Mouse (Mus musculus) liver, adult (tissue): ENCODE data around the gene Ranbp9.

ENCODE experiments used
- GATA4 ChIP-seq: IDR thresholded peaks from 2 replicates; pipeline ENCODE4 v1.6.1; 2014; ENCODE audit warnings: mild to moderate bottlenecking, low read length; ENCODE audit not compliant: insufficient replicate concordance

Ranbp9 gene

DNA sequence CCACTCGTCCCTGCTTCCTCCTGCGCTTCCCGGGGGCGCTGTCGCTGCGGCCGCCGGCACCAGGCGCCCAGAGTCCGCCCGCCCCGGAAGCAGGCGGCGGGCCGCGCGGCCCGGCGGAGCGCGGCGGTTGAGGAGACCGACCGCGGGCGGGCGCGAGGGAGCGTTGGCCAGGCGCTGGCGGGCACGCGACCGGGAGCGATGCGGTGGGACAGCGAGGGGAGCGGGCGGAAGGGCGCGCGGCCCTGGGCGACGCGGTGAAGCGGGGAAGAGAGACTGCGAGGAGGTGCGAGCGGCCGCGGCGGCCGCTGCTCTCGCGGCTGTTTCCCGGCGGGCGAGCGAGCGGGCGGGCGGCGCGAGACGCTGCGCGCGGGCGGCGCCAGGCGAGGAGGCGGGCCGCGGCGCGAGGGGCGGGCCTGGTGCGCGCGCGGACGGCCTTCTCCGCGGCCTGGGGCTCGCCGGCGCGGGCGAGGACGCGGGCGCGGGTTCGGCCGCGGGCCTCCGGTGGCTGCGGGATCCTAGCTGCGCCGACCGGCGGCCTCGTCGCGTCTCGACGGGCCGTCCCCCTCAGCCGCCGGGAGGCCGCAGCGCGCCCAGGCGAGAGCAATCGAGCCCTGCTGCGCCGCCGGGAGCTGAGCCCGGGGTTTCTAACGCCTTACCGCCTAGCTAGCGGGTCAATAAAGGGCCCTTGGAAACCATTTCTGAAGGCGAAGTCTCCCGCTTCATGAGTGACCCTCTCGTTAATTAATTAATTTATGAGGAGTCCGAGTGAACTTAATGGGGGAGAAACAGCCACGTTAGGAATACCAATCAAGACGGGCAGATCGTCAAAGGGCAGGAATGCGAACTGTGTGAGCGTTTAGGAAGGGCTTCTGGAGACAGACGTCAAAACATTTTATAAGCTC is at the start of gene Ranbp9:
Gene Ranbp9, minus strand, starts transcription at position 326 of the 902 bp plus-strand sequence.
- no peak for TF ChIP-seq GATA4

- peak; percentile 78; the same call in 1 of the 2 replicates for TF ChIP-seq GATA4
Observed at GRCm38 (mm10) chr13:43530129-43530831, 49.2 kb upstream of the Ranbp9 start.

DNA sequence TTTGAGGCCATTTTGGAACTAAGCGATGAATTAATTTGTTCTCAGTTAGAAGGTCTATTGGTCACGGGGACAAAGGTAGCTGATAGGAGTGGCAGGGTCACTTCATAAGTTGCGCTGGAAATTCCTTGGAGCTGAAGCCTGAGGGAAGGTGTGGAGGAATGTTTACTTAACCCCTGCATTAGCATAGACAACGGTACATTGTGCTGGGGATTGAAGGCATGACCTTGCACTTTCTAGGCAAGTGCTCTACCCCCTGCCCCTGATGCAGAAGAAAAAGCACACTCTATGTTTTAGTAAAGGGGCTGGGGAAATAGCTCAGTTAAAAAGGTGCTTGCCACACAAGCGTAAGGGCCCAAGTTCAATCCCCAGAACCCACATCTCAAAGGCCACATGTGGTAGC is 45.2 kb upstream of the Ranbp9 start:
- no peak for TF ChIP-seq GATA4

DNA sequence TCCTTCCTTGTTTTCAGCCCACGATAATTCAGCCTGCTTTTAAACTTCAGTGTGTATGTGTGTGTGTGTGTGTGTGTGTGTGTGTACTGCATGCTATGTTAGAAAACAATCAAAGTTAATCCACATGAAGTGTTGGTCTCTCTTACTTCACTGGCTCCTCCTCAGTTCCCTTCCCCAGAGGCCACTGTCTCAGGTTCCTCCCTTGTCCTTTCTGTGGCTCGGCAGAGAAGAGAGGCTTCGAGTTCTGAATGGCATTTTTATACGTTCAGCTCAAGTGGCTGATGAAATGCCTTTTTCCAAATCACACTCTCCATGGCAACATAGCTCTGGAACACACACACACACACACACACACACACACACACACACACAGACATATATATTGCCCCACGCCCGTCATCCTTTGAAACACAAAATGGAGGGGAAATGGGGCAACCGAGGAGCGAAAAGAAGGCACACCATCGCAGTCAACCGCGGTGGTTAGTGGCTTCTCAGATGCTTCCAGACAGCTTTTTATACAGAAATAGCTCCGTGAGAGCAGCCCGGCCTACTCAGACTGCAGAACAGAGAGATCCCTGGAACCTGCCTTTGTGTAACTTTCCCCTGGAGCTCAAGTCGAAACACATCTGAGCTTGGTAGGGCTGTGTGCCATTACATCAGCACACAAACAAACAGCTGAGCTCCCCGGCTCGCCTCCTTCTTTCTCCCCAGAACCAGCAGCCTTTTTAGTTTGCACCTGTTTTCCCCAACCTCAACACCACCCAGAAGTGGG is 44.5 kb upstream of the Ranbp9 start:
- TF ChIP-seq GATA4, result no peak

DNA sequence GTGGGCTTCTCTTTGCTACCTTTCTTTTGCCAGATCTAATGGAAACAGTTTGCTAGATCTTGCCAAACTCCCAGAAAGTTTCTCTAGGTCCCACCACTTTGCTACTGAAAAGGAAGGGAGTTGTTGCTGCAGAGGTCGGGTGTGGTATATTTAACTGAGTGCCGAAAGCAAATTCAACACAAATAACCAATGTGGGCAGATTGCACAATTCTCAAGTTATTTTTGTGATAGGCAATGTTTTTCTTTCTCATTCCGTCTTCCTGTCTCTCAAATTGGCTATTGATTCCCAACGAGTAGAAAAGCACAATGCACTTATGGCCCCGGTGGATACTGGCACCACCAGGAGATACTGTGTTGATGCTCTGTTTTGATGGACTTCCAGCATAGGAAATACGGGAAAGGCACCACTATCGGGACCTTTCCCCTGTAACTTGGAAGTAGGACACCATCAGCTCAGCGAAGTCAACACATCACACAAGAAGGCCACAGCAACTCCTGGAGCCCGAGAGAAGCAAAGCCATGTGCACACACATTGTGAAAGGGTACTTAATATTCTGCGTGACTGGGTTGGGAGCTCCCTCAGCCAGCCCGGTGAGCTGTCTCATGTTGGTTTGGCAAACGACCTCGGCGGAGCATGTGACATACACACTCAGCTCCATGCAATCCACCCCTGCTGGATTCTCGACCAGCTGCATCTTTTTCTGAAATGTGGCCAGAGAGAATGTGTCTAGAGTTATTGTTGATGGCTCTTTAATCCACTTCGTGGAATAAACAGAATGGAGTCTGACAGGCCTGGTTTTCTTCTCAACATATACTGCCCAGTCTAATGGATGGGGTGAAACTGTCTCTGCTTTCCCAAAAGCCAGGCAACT is 43.6 kb upstream of the Ranbp9 start:
- no peak for TF ChIP-seq GATA4

GRCm38 (mm10) chr13:43523906-43524480 is 42.9 kb upstream of the Ranbp9 start:
- TF ChIP-seq GATA4, result no peak

DNA sequence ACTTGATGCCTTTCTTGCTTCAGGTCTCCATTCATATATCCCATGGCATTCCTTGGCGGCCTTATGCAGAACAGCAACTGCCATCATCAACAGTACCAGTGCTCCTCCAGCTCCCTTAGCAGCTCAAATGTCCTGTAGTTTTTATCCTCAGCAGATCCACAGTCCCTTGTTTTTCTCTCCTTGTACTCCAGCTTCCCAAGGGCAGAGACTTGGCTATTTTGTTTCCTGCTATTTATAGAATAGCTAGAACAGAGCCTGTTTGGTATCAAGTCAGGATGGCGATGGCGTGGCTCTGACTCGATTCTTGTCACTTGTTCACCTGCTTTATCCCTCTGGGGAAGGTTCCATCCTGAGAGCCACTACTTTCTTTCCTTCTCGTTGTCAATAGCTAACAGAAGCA is 40.9 kb upstream of the Ranbp9 start:
- no peak for TF ChIP-seq GATA4

- no peak for TF ChIP-seq GATA4
Observed at GRCm38 (mm10) chr13:43519251-43519650, 38.2 kb upstream of the Ranbp9 start.

GRCm38 (mm10) chr13:43517371-43517770 is 36.3 kb upstream of the Ranbp9 start:
- no peak for TF ChIP-seq GATA4

DNA sequence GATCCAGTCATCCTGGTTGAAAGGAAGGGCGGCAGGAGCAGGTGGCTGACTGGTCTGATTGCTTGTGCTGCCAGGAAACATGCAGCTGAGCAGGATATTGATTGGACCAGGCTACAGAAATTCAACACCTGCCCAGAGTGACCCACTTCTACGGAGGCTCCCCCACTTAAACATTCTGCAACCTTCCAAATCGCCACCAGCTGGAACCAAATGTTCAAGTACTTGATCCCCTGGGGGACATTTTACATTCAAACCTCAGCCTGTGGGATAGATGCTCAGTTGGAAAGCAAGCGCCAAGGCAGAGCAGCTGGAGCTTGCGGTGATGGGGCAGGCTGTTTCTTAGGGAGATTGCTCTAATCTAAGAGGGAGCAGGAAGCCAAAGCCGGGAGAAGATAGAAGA is 35.8 kb upstream of the Ranbp9 start:
- TF ChIP-seq GATA4, result no peak

DNA sequence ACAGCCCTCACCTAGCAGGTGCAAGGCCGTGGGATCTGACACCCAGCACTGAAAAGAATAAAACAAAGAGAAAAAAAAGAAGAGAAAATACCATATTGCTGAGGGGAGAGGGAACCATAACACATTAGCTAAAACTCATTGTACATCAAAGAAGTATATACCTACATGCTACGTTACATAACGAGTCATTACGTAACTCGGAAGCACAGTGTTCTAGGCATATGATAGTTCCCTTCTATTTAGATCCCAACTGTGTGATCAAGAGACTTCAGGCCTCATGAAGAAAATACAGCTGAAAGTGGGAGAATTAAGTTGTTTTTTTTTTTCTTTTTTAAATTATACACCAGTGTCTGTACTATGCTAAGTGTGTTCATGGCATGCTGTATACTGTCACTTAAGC is 35.0 kb upstream of the Ranbp9 start:
- no peak for TF ChIP-seq GATA4

- no peak for TF ChIP-seq GATA4
Observed at GRCm38 (mm10) chr13:43514950-43515358, 33.9 kb upstream of the Ranbp9 start.

DNA sequence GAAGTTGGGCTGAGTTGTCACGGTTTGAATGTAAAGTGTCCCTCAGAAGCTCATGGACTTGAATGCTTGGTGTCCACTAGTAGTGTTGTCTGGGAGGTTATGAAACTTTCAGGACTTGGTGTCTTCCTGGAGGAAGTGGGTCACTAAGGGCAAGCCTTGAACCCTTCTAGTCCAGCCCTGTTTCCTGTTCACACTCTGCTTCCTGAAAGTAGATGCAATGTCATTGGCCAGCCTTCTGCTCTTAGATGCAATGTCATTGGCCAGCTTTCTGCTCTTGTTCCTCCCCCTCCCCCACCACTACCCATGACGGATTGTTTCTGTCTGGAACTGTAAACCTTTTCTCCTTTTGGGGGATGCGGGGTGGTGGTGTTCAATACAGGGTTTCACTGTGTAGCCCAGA is 31.7 kb upstream of the Ranbp9 start:
- no peak for TF ChIP-seq GATA4

DNA sequence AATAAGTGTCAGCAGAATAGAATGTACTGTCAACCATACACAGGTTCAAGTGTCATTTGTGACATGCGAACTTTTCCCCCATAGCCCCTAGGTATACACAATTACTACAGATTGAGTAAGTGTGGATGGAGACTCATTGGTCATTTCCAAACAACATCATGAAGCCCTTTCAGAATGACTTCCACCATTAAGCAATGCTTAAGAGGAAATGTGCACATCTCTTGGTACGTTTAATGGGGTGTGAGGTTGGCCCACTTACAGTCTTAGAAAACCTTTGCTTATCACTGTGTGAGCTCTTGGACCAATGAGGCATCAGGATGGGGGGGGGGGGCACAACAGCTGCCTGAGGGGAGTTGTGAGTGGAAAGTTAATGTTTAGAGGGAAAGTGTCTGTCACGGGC is 24.7 kb upstream of the Ranbp9 start:
- no peak for TF ChIP-seq GATA4
